Mouse (Mus musculus): ENCODE data around the gene Wdr46. TPM values are rescaled to one million over a fixed set of nuclear protein-coding genes. Genes with fewer than 3 reads are reported as not detected.
A peak's percentile ranks its signal among the peaks of the same experiment; 100 is the strongest.
"Not testable (repeated sequence)": the region's sequence is repeated elsewhere in the genome, so short reads cannot be mapped to it uniquely, and the experiment has no call there.

Wdr46 gene
- total RNA-seq (2021): 10 to 100 TPM; 17.5 to 18.5 TPM
- long read RNA-seq, experiment 1, transcript Wdr46-201 (15 exons, 2,229 nt): major isoform, 14 of 20 reads
- long read RNA-seq, experiment 1, partial matches to known transcripts: 3 of 20 reads
- long read RNA-seq, experiment 1, other reads (novel, unspliced or antisense): 3 of 20 reads
- long read RNA-seq, experiment 2, transcript Wdr46-201 (15 exons, 2,229 nt): major isoform, 16 of 25 reads
- long read RNA-seq, experiment 2, partial matches to known transcripts: 4 of 25 reads
- long read RNA-seq, experiment 2, other reads (novel, unspliced or antisense): 5 of 25 reads

- peak; percentile 84 to 92 for DNase-seq (ENCODE audit: low spot score in 2 of 2)
Measured at GRCm38 (mm10) chr17:33940206-33940805, at the start of gene Wdr46, which contains the start of gene Pfdn6. TSS of gene Wdr46 (plus strand) at chr17:33940660. TSS of gene Pfdn6 (minus strand) at chr17:33940343.

GRCm38 (mm10) chr17:33891357-33891756, 49.1 kb upstream of the Wdr46 start:
- DNase-seq (ENCODE audit: low spot score in 2 of 2): no peak

GRCm38 (mm10) chr17:33891892-33892291, 48.6 kb upstream of the Wdr46 start:
- not testable (repeated sequence) for DNase-seq (ENCODE audit: low spot score in 2 of 2)

- DNase-seq (ENCODE audit: low spot score in 2 of 2): no peak
Measured at GRCm38 (mm10) chr17:33892429-33892828, 48.0 kb upstream of the Wdr46 start.

- not testable (repeated sequence) for DNase-seq (ENCODE audit: low spot score in 2 of 2)
Measured at GRCm38 (mm10) chr17:33893011-33893410, 47.4 kb upstream of the Wdr46 start.

GRCm38 (mm10) chr17:33897114-33897794, 43.2 kb upstream of the Wdr46 start:
- DNase-seq (ENCODE audit: low spot score in 2 of 2): no peak

- not testable (repeated sequence) for DNase-seq (ENCODE audit: low spot score in 2 of 2)
Measured at GRCm38 (mm10) chr17:33898193-33898592, 42.3 kb upstream of the Wdr46 start.

GRCm38 (mm10) chr17:33899642-33900041, 40.8 kb upstream of the Wdr46 start:
- no peak for DNase-seq (ENCODE audit: low spot score in 2 of 2)

- DNase-seq (ENCODE audit: low spot score in 2 of 2): no peak
Measured at GRCm38 (mm10) chr17:33900281-33900988, 40.0 kb upstream of the Wdr46 start.

GRCm38 (mm10) chr17:33900989-33901314, 39.5 kb upstream of the Wdr46 start:
- no peak for DNase-seq (ENCODE audit: low spot score in 2 of 2)

- no peak for DNase-seq (ENCODE audit: low spot score in 2 of 2)
Measured at GRCm38 (mm10) chr17:33901653-33902052, 38.8 kb upstream of the Wdr46 start.

GRCm38 (mm10) chr17:33902079-33902478, 38.4 kb upstream of the Wdr46 start:
- no peak for DNase-seq (ENCODE audit: low spot score in 2 of 2)

GRCm38 (mm10) chr17:33902491-33902890, 38.0 kb upstream of the Wdr46 start:
- no peak for DNase-seq (ENCODE audit: low spot score in 2 of 2)

GRCm38 (mm10) chr17:33903911-33904651, 36.4 kb upstream of the Wdr46 start:
- DNase-seq (ENCODE audit: low spot score in 2 of 2): not testable (repeated sequence)

GRCm38 (mm10) chr17:33904835-33905234, 35.6 kb upstream of the Wdr46 start, which contains the start of gene Platr17:
TSS of gene Platr17 (plus strand) at chr17:33905135.
- DNase-seq (ENCODE audit: low spot score in 2 of 2): not testable (repeated sequence)

- DNase-seq (ENCODE audit: low spot score in 2 of 2): peak; percentile 55 to 61
Measured at GRCm38 (mm10) chr17:33908331-33909076, 32.0 kb upstream of the Wdr46 start.

- DNase-seq (ENCODE audit: low spot score in 2 of 2): peak; percentile 97 to 99
Measured at GRCm38 (mm10) chr17:33909077-33909868, 31.2 kb upstream of the Wdr46 start, which contains the start of gene Daxx. TSS of gene Daxx (plus strand) at chr17:33909414.

GRCm38 (mm10) chr17:33909869-33910250, 30.6 kb upstream of the Wdr46 start:
- DNase-seq (ENCODE audit: low spot score in 2 of 2): no peak

Measured in layer of hippocampus, postnatal 14 days (tissue).